Mouse (Mus musculus): ENCODE measurements at regions not wholly inside any gene's neighbourhood (a gene's known extent, or its start where the extent isn't known, plus 50 kb on each side); places are given as distances from the start of the nearest gene placed in this dataset.

DNA sequence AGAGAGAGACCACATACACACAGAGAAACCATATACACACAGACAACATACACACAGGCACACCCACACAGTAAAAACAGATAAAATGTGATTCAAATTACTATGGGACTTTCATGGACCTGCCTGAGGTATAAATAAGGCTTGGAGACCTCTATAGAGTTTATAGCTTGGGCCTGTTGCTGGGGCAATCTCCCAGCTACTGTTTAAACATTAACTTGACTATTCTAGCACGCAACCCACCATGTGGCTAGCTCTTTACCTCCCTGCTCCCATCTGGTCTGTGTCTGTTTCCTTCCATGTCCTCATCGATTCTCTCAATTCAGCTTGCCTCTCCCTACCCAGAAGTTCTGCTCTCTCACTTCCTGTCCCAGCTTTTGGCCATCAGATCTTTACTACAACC, 350.5 kb upstream of the Hs6st1 start:
- TF ChIP-seq CTCF (IDR thresholded peaks at IDR 0.05; ENCODE audit: extremely low read depth, insufficient read depth, insufficient read length, insufficient replicate concordance) (no peak), POLR2A (IDR thresholded peaks at IDR 0.05; ENCODE audit: low read depth, low read length) (no peak)
